Mouse (Mus musculus): ENCODE results near the gene Cep126. TPM values are rescaled to one million over a fixed set of nuclear protein-coding genes. Genes with fewer than 3 reads are reported as not detected.
A peak's percentile ranks its signal among the peaks of the same experiment; 100 is the strongest.

Cep126 gene
- polyA plus RNA-seq (2012; rRNA removed): 0.03 and 0.27 TPM in 2 replicates

DNA sequence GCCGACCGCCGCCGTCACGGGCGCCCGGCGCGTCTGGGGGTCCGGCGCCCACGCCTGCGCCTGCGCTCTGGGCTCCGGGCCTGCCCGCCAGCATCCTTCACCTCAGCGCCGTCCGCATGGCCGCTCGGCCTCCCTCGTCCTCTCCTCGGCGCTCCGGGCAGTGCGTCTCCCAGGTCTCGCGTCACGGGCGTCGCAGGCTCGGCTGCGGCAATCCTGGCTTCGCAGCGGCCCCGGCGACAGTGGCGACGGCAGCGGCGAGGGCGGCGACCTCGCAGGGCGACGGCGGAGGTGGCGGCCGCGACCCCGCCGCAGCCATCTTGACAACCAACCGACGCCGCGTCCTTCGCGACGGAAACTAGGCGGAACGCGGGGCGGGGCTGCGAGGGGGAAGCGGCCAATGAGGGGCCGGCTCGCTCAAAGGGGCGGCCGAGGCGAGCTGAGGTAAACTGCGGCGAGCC, at the start of gene Cep126:
TSS of gene Cep126 (minus strand) at position 178 of the 458 bp plus-strand sequence.
- under 1% methylated on average over 72 of the region's 72 CpGs for WGBS
- Histone ChIP-seq H3K27ac (ENCODE audit: insufficient read depth, low read depth, low read length) (no peak within 1 kb of the TSS), H3K36me3 (ENCODE audit: control insufficient read depth, insufficient read depth, low read length) (no peaks in the 10 kb centered on the region), H3K27me3 (ENCODE audit: control insufficient read depth, insufficient read depth, low read length) (no peaks in the 10 kb centered on the region; the same call in 1 of the 2 replicates), H3K4me3 (ENCODE audit: low read depth, low read length) (peak within 1 kb of the TSS; percentile 83), H3K4me1 (ENCODE audit: control insufficient read depth, insufficient read depth, insufficient read length, low read length) (no peaks in the 10 kb centered on the region)
- TF ChIP-seq CTCF (IDR thresholded peaks at IDR 0.05; ENCODE audit: extremely low read depth, insufficient read length, insufficient replicate concordance, low read depth, low read length): no peak
- no peak for TF ChIP-seq POLR2A (IDR thresholded peaks at IDR 0.05; ENCODE audit: low read depth, low read length)

DNA sequence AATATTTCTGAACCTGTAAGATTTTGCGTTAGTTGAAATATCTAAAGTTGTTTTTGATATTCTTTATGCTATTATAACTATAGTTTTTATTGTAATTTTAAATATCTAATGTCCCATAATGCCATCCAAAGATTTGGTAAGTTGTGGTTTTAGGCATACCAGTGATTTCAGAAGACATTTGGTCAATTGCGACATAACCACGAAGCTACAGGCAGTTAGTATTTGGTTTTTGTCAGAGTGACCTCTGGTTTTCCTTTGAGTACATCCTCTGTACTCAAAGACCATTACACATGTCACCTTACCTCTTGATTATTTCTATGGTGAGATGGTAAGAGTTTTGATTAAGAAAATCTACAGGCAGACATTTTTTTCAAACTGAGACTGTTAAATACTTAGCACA, 45.5 kb upstream of the Cep126 start:
- TF ChIP-seq CTCF (IDR thresholded peaks at IDR 0.05; ENCODE audit: extremely low read depth, insufficient read length, insufficient replicate concordance, low read depth, low read length) (no peak), POLR2A (IDR thresholded peaks at IDR 0.05; ENCODE audit: low read depth, low read length) (no peak)
- WGBS: 83% methylated on average over 3 of the region's 3 CpGs
- Histone ChIP-seq H3K4me1 (ENCODE audit: control insufficient read depth, insufficient read depth, insufficient read length, low read length) (no peaks in the 10 kb centered on the region), H3K36me3 (ENCODE audit: control insufficient read depth, insufficient read depth, low read length) (no peaks in the 10 kb centered on the region), H3K27me3 (ENCODE audit: control insufficient read depth, insufficient read depth, low read length) (no peaks in the 10 kb centered on the region), H3K4me3 (ENCODE audit: low read depth, low read length) (no peak overlapping the region), H3K27ac (ENCODE audit: insufficient read depth, low read depth, low read length) (no peak overlapping the region)

DNA sequence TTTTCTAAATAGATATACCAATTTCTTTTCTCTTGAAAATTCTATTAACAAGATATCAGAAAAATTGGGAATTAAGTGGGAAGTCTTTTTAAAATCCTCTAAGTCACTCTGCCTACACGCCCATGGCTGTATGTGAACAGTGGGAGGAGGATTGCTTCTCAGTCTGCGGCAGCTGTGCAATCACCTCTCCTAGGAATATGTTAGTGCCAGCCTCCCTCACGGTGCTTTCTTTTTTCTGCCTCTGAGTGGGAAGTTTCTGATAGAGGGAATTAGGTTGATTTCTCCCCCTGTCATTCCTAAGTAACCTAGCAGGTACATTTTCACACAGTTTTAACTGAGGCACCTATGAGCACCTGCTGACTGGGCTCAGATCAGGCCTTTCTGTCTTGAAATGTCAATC, 43.0 kb upstream of the Cep126 start:
- TF ChIP-seq POLR2A (IDR thresholded peaks at IDR 0.05; ENCODE audit: low read depth, low read length) (no peak), CTCF (IDR thresholded peaks at IDR 0.05; ENCODE audit: extremely low read depth, insufficient read length, insufficient replicate concordance, low read depth, low read length) (no peak)
- Histone ChIP-seq H3K27me3 (ENCODE audit: control insufficient read depth, insufficient read depth, low read length) (no peaks in the 10 kb centered on the region), H3K4me3 (ENCODE audit: low read depth, low read length) (no peak overlapping the region), H3K36me3 (ENCODE audit: control insufficient read depth, insufficient read depth, low read length) (no peaks in the 10 kb centered on the region), H3K27ac (ENCODE audit: insufficient read depth, low read depth, low read length) (no peak overlapping the region), H3K4me1 (ENCODE audit: control insufficient read depth, insufficient read depth, insufficient read length, low read length) (no peaks in the 10 kb centered on the region)
- WGBS: 62% methylated on average over 3 of the region's 3 CpGs

DNA sequence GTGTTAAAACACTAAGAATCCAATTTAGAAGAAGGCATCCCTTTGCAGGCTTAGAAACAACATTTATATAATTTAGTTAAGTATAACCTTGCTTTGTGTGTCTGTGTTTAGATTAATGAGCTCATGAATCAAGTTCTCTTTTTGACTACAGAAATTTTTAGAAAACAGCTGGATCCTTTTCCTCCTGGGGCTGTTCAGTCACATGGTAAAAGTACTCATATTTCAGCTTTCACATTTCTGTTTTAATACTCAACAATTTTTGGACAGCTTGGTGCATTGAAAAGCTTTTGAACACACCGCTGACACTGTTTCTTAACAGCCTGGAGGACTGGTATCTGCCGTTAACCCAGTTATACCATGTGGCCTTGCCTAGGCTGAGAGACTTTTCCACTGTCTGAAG, 22.9 kb upstream of the Cep126 start:
- WGBS: 78% methylated on average over 2 of the region's 2 CpGs
- H3K27ac ChIP-seq (ENCODE audit: insufficient read depth, low read depth, low read length): no peak overlapping the region
- H3K27me3 ChIP-seq (ENCODE audit: control insufficient read depth, insufficient read depth, low read length): no peaks in the 10 kb centered on the region
- H3K4me3 ChIP-seq (ENCODE audit: low read depth, low read length): no peak overlapping the region
- no peaks in the 10 kb centered on the region for H3K36me3 ChIP-seq (ENCODE audit: control insufficient read depth, insufficient read depth, low read length)
- TF ChIP-seq POLR2A (IDR thresholded peaks at IDR 0.05; ENCODE audit: low read depth, low read length) (no peak), CTCF (IDR thresholded peaks at IDR 0.05; ENCODE audit: extremely low read depth, insufficient read length, insufficient replicate concordance, low read depth, low read length) (no peak)
- no peaks in the 10 kb centered on the region for H3K4me1 ChIP-seq (ENCODE audit: control insufficient read depth, insufficient read depth, insufficient read length, low read length)

DNA sequence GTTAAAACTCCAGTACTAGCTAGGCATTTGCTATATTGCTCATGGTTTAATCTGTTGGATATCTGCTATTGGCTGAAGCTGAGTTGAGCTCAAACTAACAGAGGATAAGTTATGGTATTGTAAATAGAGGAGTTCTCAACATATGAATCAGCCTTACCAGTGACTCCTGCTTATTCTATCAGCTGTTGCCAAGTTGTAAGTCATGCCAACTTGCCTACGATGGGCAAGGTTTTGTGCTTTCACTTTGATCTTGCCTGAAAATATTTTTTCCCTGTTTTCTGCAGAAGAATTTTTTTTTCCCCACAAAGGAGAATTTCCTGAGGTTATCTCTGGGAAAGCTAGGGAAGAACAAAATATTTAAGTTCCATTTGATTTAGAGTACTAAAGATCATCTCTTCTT, 5.4 kb upstream of the Cep126 start:
- Histone ChIP-seq H3K27me3 (ENCODE audit: control insufficient read depth, insufficient read depth, low read length) (no peaks in the 10 kb centered on the region), H3K4me3 (ENCODE audit: low read depth, low read length) (no peak overlapping the region), H3K27ac (ENCODE audit: insufficient read depth, low read depth, low read length) (no peak overlapping the region), H3K4me1 (ENCODE audit: control insufficient read depth, insufficient read depth, insufficient read length, low read length) (no peaks in the 10 kb centered on the region), H3K36me3 (ENCODE audit: control insufficient read depth, insufficient read depth, low read length) (no peaks in the 10 kb centered on the region)
- 29% methylated on average over 1 of the region's 1 CpGs for WGBS
- TF ChIP-seq CTCF (IDR thresholded peaks at IDR 0.05; ENCODE audit: extremely low read depth, insufficient read length, insufficient replicate concordance, low read depth, low read length): no peak
- no peak for TF ChIP-seq POLR2A (IDR thresholded peaks at IDR 0.05; ENCODE audit: low read depth, low read length)

DNA sequence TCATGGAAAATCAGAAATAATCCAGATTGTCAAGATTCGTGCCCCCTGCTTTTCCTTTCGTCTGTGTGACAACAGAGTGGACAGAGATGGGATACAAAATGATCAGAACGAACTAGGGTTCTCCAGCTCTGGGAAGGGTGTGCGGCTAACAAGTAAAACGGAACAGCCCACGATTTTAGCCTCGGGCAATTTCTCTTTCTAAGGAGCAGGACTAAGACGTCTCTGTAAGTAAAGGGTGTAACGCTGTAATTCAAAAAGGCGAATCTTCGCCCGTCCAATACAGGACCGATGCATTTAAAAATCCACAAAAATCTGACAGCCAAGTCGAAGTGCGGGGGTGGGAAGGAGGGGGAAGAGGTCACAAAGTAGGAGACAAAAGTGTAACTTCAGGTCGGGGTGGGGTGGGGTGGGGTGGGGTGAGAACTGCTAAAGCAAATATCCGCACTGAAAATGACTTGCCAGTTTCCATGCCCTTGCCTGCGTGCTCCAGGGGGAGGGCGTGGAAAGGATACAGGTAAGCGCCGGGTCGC, 443 bp downstream of the Cep126 start:
- WGBS: 4% methylated on average over 22 of the region's 22 CpGs
- H3K27ac ChIP-seq (ENCODE audit: insufficient read depth, low read depth, low read length): no peak overlapping the region
- H3K4me3 ChIP-seq (ENCODE audit: low read depth, low read length): peak overlapping the region; percentile 83
- no peaks in the 10 kb centered on the region; the same call in 1 of the 2 replicates for H3K27me3 ChIP-seq (ENCODE audit: control insufficient read depth, insufficient read depth, low read length)
- H3K4me1 ChIP-seq (ENCODE audit: control insufficient read depth, insufficient read depth, insufficient read length, low read length): no peaks in the 10 kb centered on the region
- H3K36me3 ChIP-seq (ENCODE audit: control insufficient read depth, insufficient read depth, low read length): no peaks in the 10 kb centered on the region
- no peak for TF ChIP-seq POLR2A (IDR thresholded peaks at IDR 0.05; ENCODE audit: low read depth, low read length)
- TF ChIP-seq CTCF (IDR thresholded peaks at IDR 0.05; ENCODE audit: extremely low read depth, insufficient read length, insufficient replicate concordance, low read depth, low read length): no peak

DNA sequence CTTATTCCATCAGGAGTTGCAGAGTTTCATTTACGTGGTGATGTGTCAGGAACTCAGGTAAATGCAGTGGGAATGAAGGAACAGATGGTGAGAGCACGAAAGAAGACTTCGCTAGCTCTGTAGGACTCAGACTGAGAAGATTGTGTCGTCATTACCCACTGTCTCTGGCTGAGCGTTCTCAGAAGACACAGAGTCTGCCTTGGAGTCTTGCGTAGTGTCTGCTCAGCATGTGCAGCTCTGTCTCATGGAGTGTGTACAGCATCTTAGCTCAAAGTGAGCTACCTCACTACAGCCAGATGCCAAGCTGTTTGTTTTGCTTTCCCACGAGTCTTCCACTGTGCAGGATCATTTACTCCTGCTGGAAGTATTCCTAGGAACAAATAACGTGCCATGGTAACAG, 10.6 kb downstream of the Cep126 start:
- TF ChIP-seq POLR2A (IDR thresholded peaks at IDR 0.05; ENCODE audit: low read depth, low read length): no peak
- no peak for TF ChIP-seq CTCF (IDR thresholded peaks at IDR 0.05; ENCODE audit: extremely low read depth, insufficient read length, insufficient replicate concordance, low read depth, low read length)
- Histone ChIP-seq H3K36me3 (ENCODE audit: control insufficient read depth, insufficient read depth, low read length) (no peaks in the 10 kb centered on the region), H3K4me1 (ENCODE audit: control insufficient read depth, insufficient read depth, insufficient read length, low read length) (no peaks in the 10 kb centered on the region), H3K27me3 (ENCODE audit: control insufficient read depth, insufficient read depth, low read length) (no peaks in the 10 kb centered on the region), H3K27ac (ENCODE audit: insufficient read depth, low read depth, low read length) (no peak overlapping the region), H3K4me3 (ENCODE audit: low read depth, low read length) (no peak overlapping the region)
- 81% methylated on average over 8 of the region's 8 CpGs for WGBS

All from small intestine, adult 2 months (tissue).